Mouse (Mus musculus) embryonic facial prominence, embryonic 14.5 days (tissue): ENCODE data around the gene H2-M5. TPM values are rescaled to one million over a fixed set of nuclear protein-coding genes. Genes with fewer than 3 reads are reported as not detected.

Experiments used
- polyA plus RNA-seq: library from polyadenylated mRNA; unstranded; fragments of >200 nt; fragmentation: Nextera tagmentation; extraction: Ambion mirVana; gene quantifications from 2 replicates; pipeline ENCODE4 v1.2.1, GENCODE M21; 2014

Gene H2-M5
- polyA plus RNA-seq, 1 experiment from 2014 or later: 0.22 TPM

Other genes with a start within 250 kb of the H2-M5 start
- not detected in 2 replicates for gene H2-M10.5, start 216.6 kb downstream of the H2-M5 start, polyA plus RNA-seq
- gene H2-M10.6, start 177.4 kb downstream of the H2-M5 start, polyA plus RNA-seq: not detected in 2 replicates
- 28.5 and 31.9 TPM in 2 replicates for gene Trim26, start 152.4 kb downstream of the H2-M5 start, polyA plus RNA-seq
- 0.10 and 0.15 TPM in 2 replicates for gene Trim15, start 122.3 kb downstream of the H2-M5 start, polyA plus RNA-seq
- 3.6 and 3.7 TPM in 2 replicates for gene Trim10, start 120.0 kb downstream of the H2-M5 start, polyA plus RNA-seq
- gene Trim40, start 99.4 kb downstream of the H2-M5 start, polyA plus RNA-seq: not detected in 2 replicates
- gene Trim31, start 91.4 kb downstream of the H2-M5 start, polyA plus RNA-seq: not detected in 2 replicates
- 1.2 and 2.7 TPM in 2 replicates for gene Rnf39, start 46.6 kb downstream of the H2-M5 start, polyA plus RNA-seq
- 125 and 130 TPM in 2 replicates for gene Ppp1r11, start 37.8 kb downstream of the H2-M5 start, polyA plus RNA-seq
- gene Znrd1, start 31.0 kb downstream of the H2-M5 start, polyA plus RNA-seq: 89.6 and 94.7 TPM in 2 replicates
- 5.9 and 6.1 TPM in 2 replicates for gene Znrd1as, start 30.9 kb downstream of the H2-M5 start, polyA plus RNA-seq
- gene 2410137M14Rik, start 8.3 kb downstream of the H2-M5 start, polyA plus RNA-seq: not detected in 2 replicates
- 45.5 and 64.8 TPM in 2 replicates for gene Zfp57, start 11.6 kb upstream of the H2-M5 start, polyA plus RNA-seq
- gene Mog, start 33.9 kb upstream of the H2-M5 start, polyA plus RNA-seq: 0.12 and 0.22 TPM in 2 replicates
- 8.4 and 10.2 TPM in 2 replicates for gene Gabbr1, start 56.4 kb upstream of the H2-M5 start, polyA plus RNA-seq
- gene Olfr90, start 99.0 kb upstream of the H2-M5 start, polyA plus RNA-seq: 0.12 TPM in 1 of 2 replicates, not detected in the other
- 0.04 TPM in 1 of 2 replicates, not detected in the other for gene Olfr91, start 108.7 kb upstream of the H2-M5 start, polyA plus RNA-seq
- gene Olfr92, start 130.6 kb upstream of the H2-M5 start, polyA plus RNA-seq: not detected in 2 replicates
- not detected in 2 replicates for gene Olfr93, start 172.0 kb upstream of the H2-M5 start, polyA plus RNA-seq
- gene Ubd, start 204.4 kb upstream of the H2-M5 start, polyA plus RNA-seq: 0.22 TPM in 1 of 2 replicates, not detected in the other
- gene Olfr94, start 211.5 kb upstream of the H2-M5 start, polyA plus RNA-seq: 0.10 and 0.21 TPM in 2 replicates
- not detected in 2 replicates for gene Olfr95, start 223.6 kb upstream of the H2-M5 start, polyA plus RNA-seq
- gene Olfr96, start 230.6 kb upstream of the H2-M5 start, polyA plus RNA-seq: 0.29 TPM in 1 of 2 replicates, not detected in the other
- not detected in 2 replicates for gene Olfr97, start 247.8 kb upstream of the H2-M5 start, polyA plus RNA-seq